Mouse (Mus musculus): ENCODE results near the gene Pth1r.

Gene Pth1r

DNA sequence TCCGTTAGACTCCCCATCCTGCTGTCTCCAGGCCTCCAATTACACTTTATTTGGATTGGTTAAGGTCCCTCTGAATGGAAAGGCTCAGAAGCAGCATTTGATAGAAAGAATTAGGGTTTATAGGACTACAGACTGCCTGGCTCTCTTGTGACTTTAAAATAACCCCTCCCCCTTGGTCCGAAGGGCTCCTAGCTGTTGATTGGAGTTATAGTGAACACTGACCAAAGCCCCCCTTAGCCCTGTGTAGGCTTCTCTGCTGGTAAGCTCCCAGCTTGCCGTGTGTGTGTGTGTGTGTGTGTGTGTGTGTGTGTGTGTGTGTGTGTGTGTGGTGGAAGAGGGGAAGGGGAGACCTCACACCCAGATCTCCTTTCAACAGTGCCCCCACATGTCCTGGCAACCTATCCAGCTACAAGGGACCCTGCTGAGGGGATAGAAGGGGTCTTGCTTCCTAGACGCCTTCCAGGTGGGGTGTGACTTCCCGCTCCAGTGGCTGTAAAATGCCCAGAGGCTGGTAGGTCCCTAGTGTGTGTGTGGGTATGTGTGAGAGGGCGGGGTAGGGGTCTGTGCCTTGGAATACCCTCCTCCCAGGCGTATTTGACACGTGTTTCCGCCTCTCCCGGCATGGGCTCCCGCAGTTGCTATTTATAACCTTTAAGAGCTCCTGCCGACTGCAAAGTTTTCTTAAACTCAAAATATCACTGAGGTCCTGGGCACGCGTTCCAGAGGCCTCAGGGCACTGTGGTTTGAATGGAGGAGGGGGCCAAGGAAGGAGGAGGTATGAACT is 3.7 kb upstream of the Pth1r start:
- DNase-seq (ENCODE audit: low read depth, low spot score) = no peak

DNA sequence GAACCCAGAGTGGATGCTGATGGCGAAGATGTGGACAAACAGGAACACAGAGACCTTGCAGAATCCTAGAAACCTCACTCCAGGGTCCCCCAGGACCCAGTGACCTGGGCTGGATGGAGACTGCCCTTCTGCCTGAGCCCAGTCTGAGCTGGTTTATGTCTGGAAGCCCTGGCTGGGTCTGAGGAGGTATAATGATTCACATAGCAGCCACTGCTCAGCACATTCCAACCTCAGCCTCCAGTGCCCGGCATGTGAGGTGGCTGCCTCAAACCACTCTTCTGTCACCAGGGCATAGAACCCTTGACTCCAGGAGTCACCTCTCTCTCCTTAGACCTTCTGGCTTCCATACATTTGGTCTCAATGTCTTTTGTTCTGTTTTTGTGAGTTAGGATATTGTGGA is 1.5 kb upstream of the Pth1r start:
- no peak for DNase-seq (ENCODE audit: low read depth, low spot score)

GRCm38 (mm10) chr9:110746238-110746637 is 707 bp downstream of the Pth1r start:
- no peak for DNase-seq (ENCODE audit: low read depth, low spot score)

DNA sequence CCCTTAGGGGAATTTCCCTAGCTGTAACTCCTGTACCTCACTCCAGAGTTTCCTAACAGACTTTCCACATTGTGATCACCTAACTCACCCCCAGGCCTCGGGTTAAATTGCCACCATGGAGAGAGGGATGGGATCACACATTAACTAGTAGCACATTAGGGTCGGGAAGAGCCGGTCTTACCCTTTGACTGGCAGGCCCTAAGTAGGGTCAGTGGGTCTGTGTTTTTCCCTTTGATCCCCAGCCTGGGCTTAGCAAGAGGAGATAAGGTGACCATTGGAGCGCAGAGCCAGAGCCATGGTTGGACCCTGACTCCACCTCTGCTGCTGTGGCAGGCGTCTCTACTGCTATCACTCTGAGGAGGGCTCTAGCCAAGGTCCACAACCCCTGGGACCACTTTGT is 1.2 kb downstream of the Pth1r start:
- no peak for DNase-seq (ENCODE audit: low read depth, low spot score)

- DNase-seq (ENCODE audit: low read depth, low spot score) = no peak
Observed at GRCm38 (mm10) chr9:110743456-110744323, 3.3 kb downstream of the Pth1r start.

DNA sequence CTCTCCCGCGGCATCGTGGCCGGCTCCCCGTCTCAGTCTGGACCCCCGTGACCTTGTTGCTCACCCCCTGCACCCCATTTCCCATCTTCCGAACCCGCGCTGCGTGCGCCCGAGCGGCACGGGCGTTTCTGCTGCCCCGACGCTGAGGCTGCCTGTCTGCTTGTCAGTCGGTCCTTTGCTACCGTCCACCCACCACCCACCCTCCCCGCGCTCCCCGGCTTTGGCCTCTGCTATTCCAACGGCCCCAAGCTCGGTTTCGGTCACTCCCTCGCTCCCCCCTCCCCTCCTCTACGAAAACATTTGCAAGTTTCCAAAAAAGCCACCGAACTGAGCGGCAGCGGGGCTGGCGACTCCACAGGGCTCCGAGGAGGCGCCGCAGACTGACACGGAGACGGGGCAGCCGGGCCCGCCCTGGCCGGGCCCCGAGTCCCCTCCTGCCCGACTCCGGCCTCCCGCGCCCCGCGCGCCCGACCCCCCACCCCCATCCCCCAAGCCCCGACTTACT is 3.9 kb downstream of the Pth1r start:
- no peak for DNase-seq (ENCODE audit: low read depth, low spot score)

GRCm38 (mm10) chr9:110742295-110742950 is 4.5 kb downstream of the Pth1r start:
- no peak for DNase-seq (ENCODE audit: low read depth, low spot score)

GRCm38 (mm10) chr9:110741711-110742294 is 5.1 kb downstream of the Pth1r start, which contains the start of gene Myl3:
TSS of gene Myl3 (plus strand) at chr9:110741861.
- DNase-seq (ENCODE audit: low read depth, low spot score) = no peak

DNA sequence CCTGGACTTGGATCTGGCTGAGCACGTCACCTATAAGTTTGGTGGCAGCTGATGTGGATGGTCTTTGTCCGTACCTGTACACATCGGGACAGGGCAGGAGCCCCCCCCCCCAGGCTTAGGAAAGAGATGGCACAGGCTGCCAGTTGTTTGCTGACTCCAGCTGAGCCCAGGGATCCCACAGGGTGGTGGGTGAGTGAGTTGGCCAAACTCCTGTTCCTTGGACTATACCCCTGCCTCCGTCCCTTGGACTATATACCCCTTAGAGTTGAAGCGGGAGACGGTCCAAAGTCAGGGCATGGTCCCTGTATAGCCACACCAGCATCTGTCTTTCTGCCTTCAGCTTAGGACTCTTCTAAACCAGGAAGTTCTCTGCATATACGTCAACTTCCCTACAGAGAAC is 7.0 kb downstream of the Pth1r start:
- DNase-seq (ENCODE audit: low read depth, low spot score) = no peak

- DNase-seq (ENCODE audit: low read depth, low spot score) = no peak
Observed at GRCm38 (mm10) chr9:110738054-110738453, 8.9 kb downstream of the Pth1r start.

- no peak for DNase-seq (ENCODE audit: low read depth, low spot score)
Observed at GRCm38 (mm10) chr9:110736362-110736761, 10.6 kb downstream of the Pth1r start.

- DNase-seq (ENCODE audit: low read depth, low spot score) = no peak
Observed at GRCm38 (mm10) chr9:110734154-110734553, 12.8 kb downstream of the Pth1r start.

DNA sequence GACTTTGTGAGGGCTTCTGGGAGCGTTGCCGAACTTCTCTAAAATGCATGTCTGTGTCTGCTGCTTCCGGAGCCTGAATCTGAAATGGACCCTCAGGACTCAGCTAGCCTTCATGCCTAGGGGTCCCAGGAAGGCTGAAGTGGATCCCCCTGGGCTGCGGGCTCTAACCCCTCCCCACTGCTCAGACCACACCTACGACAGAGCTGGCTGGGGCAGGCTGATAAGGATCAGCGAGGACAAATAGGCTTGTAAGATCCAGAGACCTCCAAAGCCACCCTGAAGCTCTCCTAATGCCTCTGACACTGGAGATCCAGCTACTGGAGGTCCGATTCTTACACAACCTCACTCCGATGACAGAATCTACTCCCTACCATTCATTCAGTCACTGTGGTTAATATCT is 13.8 kb downstream of the Pth1r start:
- no peak for DNase-seq (ENCODE audit: low read depth, low spot score)

- no peak for DNase-seq (ENCODE audit: low read depth, low spot score)
Observed at GRCm38 (mm10) chr9:110732623-110733022, 14.3 kb downstream of the Pth1r start.

GRCm38 (mm10) chr9:110731859-110732258 is 15.1 kb downstream of the Pth1r start:
- no peak for DNase-seq (ENCODE audit: low read depth, low spot score)

DNA sequence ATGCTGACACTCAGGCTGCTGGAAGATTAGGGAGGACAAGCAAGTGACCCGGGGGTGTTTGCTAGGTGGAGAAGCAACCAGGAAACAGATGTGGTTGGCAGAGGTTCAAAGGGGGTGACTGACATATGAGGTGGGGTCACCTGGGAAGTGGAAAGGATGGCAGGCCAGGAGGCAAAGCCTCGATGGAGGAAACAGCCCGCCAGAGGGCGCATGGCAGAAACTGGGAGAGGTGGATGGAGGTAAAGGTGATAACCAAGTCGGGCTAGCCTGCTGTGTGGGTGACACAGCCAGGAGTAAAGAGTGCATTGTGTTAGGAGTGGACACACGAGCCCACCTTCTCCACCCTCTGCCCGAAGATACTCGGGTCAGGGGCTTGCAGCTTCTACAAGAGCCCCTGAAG is 17.1 kb downstream of the Pth1r start:
- no peak for DNase-seq (ENCODE audit: low read depth, low spot score)

GRCm38 (mm10) chr9:110726867-110727266 is 20.1 kb downstream of the Pth1r start:
- DNase-seq (ENCODE audit: low read depth, low spot score) = no peak

DNA sequence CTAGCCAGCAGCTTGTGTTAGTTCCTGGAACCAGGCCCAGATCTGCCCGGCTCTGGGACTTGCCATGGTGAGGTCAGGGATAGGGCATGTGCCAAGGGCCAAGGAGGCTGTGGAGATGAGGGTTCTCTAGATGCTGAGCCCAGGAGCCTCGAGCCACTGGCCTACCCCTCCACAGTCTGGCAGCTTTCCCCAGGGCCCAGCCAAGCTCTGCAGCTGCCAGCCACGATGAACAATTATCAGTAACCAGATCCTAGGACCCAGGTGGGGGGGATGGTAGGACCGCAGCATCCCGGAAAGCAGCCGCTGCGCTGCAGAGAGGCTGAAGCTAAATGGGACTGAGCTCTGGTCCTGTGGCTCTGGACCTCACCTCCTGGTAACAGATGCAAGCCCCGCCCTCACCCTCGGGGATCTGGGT is 21.2 kb downstream of the Pth1r start:
- no peak for DNase-seq (ENCODE audit: low read depth, low spot score)

GRCm38 (mm10) chr9:110722060-110722459 is 24.9 kb downstream of the Pth1r start:
- no peak for DNase-seq (ENCODE audit: low read depth, low spot score)

DNA sequence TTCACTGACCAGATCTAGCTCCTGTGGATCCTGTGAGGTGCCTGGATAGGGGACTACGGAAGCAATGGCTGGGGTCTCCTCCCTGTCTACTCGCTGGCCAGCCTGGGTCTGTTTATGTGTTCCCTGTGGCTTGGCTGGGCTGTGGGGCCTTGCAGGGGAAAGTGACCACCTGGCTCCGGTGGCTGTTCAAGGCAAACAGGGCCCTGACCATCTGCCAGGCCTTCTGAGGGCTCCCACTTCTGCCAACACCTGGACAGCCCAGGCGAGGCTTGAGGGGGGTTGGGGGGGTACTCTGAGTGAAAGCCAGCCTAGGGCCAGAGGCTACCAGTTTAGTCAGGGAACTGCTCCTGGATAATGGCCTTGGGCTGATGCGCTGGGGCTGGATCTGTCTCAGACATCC is 27.0 kb downstream of the Pth1r start:
- no peak for DNase-seq (ENCODE audit: low read depth, low spot score)

DNA sequence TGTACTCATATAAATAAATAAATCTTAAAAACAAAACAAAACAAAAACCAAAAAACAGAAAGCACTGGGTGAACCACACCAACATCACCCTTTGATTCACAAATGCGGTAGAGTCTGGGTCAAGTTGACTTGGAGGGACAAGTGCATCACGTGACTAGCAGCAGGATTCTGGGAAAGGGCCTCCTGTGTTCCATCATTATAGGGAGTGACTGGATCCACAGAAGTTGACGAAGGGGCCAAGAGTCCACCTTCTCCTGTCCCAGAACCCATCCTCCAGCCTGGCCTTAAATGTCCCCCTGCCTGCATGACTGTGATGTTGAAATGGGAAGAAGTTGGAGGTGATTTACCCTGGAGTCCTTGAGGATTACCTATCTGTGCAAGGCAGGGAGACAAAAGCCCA is 28.1 kb downstream of the Pth1r start:
- no peak for DNase-seq (ENCODE audit: low read depth, low spot score)

GRCm38 (mm10) chr9:110718071-110718470 is 28.9 kb downstream of the Pth1r start:
- no peak for DNase-seq (ENCODE audit: low read depth, low spot score)
